Mouse (Mus musculus) splenic B cell, adult 2 months (primary cell): ENCODE data around the gene Mbtps2.

Experiments used
- DNase-seq: peaks from one replicate; pipeline ENCODE4 v3.0.0-alpha.2; 2011; ENCODE audit warnings: low read depth, low spot score
- H3K27me3 ChIP-seq: 2 replicates; pipeline ENCODE4 v1.6.1; 2012; ENCODE audit warnings: mild to moderate bottlenecking, low read length, moderate library complexity, mixed read lengths; ENCODE audit not compliant: control insufficient read depth, poor library complexity, insufficient read depth, severe bottlenecking
- H3K36me3 ChIP-seq: 2 replicates; pipeline ENCODE4 v1.6.1; 2012; ENCODE audit warnings: mild to moderate bottlenecking, low read length, moderate library complexity, mixed read lengths; ENCODE audit not compliant: control insufficient read depth, poor library complexity, insufficient read depth, severe bottlenecking

Mbtps2 gene

DNA sequence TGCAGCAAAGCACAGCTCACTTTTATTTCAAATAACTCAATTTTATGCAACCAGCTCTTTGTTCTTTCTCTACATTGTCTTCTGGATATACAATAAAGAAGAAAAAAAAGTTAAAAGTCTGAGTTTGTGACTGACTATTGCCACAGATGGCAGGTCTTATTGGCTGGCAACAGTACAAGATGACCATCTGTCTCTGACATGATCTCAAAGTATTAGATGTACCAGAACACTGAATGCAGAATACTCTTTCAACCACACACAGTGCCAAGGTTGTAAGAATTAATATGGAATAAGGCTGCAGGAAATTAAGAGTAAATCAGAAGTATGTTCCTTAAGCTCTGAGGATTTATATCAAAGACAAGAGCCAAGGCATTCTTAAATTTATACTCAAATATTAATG, 12.1 kb downstream of the Mbtps2 start:
- DNase-seq, result no peak

DNA sequence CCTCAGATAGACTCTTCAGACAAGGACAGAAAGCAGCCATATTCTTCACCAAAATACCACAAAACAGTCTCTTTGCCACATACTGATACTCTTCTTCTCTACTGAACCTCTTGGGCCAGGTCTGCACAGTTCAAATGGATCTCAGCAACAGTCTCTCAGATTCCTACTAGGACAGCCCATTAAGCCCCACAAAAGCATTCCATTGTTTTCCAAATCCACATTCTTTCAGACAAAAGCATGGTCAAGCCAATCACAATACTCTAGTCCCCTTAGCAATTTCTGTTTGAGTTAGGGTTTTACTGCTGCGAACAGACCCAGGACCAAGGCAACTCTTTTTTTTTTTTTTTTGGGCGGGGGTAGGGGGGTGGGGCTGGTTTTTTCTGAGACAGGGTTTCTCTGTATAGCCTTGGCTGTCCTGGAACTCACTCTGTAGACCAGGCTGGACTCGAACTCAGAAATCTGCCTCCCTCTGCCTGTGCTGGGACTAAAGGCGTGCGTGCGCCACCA, 19.4 kb downstream of the Mbtps2 start:
- Histone ChIP-seq H3K27me3 (no peaks in the 10 kb centered on the region), H3K36me3 (no peaks in the 10 kb centered on the region)
- DNase-seq, result no peak

More for the DNA sequence above, 12.1 kb downstream of the Mbtps2 start:
- Histone ChIP-seq H3K27me3 (no peaks in the 10 kb centered on the region), H3K36me3 (peaks cover 4% of the 10 kb centered on the region; the same call in 1 of the 2 replicates)

DNA sequence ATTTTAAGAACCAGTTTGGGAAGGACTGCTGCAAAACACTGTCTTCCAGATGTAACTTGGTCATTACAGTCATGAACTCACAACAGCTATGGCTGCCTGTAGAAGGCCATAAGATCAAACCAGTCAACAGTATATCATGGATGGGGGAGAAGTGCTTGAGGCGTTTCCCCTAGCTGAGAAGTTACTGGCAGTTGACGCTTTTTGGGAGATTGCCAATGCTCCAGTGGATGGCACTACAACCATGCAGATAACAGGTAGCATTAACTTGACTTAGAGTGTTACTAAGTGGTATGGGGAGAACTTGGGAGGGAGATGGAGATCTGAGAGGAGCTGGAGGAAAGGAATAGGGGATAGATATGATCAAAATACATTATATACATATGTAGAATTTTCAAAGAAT, 23.8 kb downstream of the Mbtps2 start:
- no peaks in the 10 kb centered on the region for H3K27me3 ChIP-seq
- DNase-seq, result no peak
- H3K36me3 ChIP-seq, result no peaks in the 10 kb centered on the region

DNA sequence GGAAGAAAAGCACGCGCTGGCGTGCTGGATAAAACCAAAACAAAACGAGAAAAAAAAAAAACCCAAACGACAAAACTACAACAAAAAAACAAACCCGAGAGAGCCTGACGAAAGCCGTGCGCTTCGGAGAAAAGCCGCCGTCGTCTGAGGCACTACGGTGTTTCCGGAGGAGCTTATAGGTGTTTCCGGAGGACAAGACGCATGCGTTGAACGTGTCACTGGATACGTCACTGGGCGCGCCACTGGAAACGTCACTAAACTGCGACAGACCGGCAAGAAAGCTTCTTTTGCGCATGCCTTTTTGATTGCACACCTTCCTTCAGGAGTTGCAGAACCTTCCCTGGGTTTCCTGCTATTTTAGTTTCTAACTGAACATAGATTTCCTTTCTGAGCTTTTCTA, 29.7 kb downstream of the Mbtps2 start, which contains the start of gene Yy2:
Yy2 (minus strand) TSS at position 146 of the 400 bp plus-strand sequence.
- DNase-seq, result no peak
- H3K36me3 ChIP-seq, result no peaks in the 10 kb centered on the region

DNA sequence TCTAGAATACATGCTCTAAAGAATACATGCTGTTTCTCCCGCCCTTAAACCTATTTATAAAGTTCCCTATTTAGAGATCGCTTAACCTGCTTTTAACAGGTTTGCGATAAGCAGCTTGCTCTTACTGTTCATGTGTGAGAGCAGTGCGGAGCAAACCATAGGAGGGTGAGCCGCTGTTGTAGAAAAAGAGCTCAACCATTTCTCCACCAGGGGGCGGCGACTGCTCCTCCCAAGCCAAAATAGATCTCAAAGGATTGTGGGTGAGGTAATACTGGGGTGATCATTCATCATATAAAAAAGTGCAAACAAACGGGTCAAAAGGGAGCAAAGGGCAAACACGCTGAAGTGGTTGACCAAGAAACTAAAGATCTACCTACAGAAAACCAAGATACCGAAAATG, 34.7 kb downstream of the Mbtps2 start:
- DNase-seq, result peak; percentile 32
- Histone ChIP-seq H3K27me3 (no peaks in the 10 kb centered on the region), H3K36me3 (no peaks in the 10 kb centered on the region)

More for the DNA sequence above, 29.7 kb downstream of the Mbtps2 start, which contains the start of gene Yy2:
- no peaks in the 10 kb centered on the region for H3K27me3 ChIP-seq

DNA sequence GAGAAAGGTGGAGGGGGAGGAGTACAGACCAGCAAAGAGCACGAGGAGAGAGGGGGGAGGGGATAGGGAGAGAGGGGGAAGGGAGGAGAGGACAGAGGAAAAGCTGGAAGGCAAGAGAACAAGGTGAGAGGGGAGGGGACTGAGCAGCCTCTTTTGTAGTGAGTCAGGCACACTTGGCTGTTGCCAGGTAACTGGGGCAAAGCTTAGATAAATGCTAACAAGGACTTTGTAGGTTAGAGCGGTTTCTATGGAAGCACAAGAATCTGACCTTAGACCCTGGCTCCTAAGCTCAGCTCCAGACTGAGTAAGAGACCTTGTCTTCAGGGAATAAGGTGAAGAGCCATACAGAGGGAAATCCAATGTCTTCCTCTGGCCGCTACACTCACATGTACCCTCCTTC, 51.4 kb downstream of the Mbtps2 start:
- no peaks in the 10 kb centered on the region for H3K36me3 ChIP-seq
- no peaks in the 10 kb centered on the region for H3K27me3 ChIP-seq
- DNase-seq, result no peak

DNA sequence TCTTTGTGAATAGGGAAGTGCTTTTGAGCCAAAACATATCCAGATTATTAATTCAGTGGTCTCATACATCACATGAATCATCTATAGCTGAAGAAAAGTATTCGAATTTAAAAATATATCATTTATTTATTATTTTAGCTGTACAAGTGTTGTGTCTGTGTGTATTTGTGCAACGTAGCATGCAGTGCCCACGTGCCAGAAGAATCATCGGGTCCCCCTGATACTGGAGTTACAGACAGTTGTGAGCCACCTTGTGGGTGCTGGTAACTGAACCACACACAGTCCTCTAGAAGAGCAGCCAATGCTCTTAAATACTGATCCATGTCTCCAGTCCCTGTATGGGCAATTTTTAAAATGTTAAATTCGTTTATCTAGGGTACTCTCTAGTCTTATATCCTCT, 92.1 kb downstream of the Mbtps2 start:
- Histone ChIP-seq H3K27me3 (no peaks in the 10 kb centered on the region), H3K36me3 (no peaks in the 10 kb centered on the region)
- no peak for DNase-seq

DNA sequence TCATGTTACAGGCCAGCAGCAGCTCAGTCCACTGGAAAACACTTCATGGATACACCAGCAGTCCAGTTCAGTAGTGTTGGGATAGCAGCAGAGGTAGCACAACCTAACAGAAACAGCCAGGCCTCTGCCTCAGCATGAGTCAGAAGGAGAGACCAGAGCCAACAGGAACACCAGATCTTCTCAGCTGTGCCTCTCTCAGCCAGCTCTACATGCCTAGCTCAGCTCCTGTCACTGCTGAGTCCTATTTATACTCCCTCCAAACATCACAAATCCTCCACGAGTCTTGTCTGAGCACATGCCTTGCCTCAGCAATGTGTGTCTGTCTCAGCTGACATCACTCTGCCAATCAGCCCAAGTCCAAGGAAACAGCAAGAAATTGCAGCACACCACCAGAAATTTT, 94.0 kb downstream of the Mbtps2 start:
- DNase-seq, result no peak
- H3K36me3 ChIP-seq, result no peaks in the 10 kb centered on the region
- H3K27me3 ChIP-seq, result no peaks in the 10 kb centered on the region

DNA sequence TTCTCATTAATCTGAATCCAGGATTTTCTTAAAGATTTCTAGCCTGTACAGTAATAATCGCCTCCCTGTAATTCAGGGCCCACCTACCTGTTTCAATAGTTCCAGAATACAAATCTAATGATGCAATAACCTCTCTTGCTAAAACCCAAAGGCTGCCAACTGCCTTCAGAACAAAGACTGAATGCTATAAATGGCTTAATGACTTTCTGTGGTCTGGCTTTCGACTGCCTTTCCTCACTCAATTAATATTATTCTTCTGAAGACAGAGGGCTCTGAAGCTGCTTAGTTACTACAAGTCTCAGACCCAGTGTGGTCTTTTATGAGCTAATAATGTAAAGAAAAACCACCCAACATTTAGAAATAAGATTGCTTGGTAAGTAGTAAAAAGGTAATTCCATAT, 96.6 kb downstream of the Mbtps2 start:
- no peak for DNase-seq
- no peaks in the 10 kb centered on the region for H3K36me3 ChIP-seq
- H3K27me3 ChIP-seq, result no peaks in the 10 kb centered on the region

DNA sequence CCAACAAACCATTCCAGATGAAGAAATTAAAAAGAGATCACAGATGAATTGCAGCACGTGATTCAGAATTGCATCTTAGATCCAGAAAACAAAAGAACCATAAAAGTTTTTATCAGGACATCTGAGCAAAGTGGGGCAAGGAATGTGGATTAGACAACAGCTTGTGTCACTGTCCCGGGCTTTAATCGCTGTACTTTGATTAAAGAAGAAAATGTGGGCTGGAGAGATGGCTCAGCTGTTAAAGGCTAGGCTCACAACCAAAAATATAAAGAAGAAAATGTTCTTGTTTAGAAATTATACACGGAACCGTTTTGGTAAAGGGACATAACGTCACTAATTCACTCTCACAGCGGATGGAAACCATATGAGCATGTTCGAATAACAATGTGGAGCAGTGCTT, 98.5 kb downstream of the Mbtps2 start:
- Histone ChIP-seq H3K27me3 (no peaks in the 10 kb centered on the region), H3K36me3 (no peaks in the 10 kb centered on the region)
- no peak for DNase-seq

DNA sequence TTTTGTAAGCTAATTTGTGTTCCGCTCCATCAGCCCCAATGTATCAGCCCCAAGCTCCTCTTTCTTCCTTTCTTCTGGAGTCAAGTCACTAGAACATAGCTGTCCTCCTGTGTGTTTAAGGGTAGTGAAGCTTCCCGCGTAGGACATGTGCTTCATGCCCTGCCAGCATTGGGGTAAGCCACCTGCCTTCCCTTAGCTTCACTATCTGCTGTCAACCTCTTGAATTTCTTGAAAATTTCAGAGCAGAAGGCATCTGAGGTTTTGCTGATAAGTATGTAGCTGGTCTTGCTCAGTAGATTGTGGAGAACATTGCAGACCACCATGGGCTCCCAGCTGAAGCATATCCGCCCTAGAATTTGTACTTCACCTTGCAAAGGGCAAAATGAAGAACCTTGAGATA, 105.4 kb downstream of the Mbtps2 start:
- Histone ChIP-seq H3K36me3 (no peaks in the 10 kb centered on the region), H3K27me3 (no peaks in the 10 kb centered on the region)
- DNase-seq, result no peak

DNA sequence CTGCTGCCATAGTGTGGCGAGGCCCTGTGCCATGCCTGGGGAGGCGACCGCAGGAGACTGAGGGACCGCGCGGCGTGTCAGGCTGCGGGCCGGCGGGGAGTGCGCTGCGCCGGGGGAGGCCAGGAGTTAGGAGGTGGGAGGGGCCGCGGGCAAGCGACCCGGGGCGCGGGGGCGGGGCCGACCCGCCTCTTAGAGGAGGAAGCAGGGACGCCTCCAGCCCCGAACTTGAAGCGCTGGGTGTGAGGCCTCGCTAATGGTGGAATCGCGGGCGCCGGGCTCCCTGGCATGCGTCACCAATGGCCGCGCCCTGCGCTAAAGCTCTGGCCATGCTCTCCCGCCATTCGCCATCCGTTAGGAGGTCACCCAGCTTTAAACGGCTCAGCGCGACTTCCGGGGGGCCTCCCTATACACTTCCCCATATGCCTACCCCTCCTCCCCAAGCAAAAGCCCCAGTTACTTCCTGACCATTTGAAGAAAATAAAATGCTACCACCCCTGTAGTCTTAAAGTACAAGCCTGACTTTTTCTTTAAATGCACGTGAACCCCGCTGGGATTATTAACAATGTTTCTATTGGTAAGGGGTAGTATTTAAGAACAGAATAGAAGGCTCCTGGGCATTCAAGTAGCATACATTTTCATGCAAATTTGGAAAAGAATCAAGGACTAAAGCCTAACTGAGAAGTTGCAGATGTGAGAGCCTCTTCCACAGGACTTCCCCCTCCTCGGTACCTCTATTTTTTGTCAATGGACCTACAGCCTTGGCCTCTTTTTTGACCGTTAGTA, 106.4 kb downstream of the Mbtps2 start, which contains the start of gene Sms:
Sms (minus strand) TSS at position 344 of the 783 bp plus-strand sequence.
- Histone ChIP-seq H3K27me3 (no peaks in the 10 kb centered on the region), H3K36me3 (no peaks in the 10 kb centered on the region)
- peak; percentile 73 for DNase-seq

DNA sequence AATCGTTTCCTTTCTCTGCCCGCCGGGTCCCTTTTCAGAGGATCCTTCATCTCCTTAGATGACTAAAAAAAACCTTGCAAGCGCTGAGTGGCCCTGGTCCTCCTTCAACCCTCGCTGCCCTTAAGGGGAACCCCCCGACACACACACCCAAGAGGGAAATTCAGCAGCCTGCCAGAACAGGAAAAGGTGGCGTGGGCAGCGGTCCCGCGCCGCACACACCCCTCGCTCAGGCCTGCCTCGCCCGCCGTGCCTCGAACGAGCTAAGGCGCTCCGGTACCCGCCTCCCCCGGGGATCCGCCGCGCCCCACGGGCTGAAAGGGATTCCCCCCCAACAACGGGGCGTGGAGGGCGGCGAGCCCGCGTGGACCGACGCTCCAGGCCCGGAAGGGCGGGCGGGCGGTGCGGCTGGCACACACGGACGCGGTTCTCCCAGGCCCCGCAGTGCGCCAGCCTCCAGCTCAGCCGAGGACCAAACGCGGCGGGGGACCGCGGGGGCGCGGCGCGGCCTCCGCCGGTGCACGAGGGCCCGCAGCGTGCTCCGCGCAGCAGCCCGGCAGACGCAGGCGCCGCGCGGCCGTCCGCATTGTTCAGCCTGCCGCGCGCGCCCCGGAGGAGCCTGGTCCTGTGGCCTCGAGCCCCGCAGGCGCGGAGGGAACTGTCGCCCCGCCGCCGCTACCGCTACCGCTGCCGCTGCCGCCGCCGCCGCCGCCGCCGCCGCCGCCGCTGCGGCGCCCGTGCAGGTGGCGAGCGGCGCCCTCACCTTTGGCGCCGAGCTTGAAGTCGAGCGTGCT, 107.2 kb downstream of the Mbtps2 start:
- Histone ChIP-seq H3K36me3 (no peaks in the 10 kb centered on the region), H3K27me3 (no peaks in the 10 kb centered on the region)
- DNase-seq, result peak; percentile 66

DNA sequence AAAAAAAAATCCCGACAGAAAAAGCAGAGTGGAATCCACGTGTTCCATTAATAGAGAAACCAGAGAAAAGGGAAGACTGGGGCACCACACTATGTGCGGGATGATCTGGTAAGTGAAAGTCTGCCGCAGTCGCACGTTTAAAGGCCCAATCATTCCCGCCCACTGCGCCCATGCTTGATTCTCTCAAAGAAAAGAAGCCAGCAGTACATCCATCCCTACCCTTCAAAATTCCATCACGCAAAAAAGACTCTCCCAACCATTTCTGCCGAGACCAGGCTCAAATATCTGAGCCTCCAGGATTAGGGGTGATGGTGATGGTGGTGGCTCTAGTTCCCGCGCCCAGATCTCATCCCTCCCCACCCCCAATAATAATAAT, 107.8 kb downstream of the Mbtps2 start:
- Histone ChIP-seq H3K27me3 (no peaks in the 10 kb centered on the region), H3K36me3 (no peaks in the 10 kb centered on the region)
- DNase-seq, result no peak
